Mouse (Mus musculus) olfactory bulb, adult 2 months (tissue): ENCODE measurements around the gene Dynlrb1. TPM values are rescaled to one million over a fixed set of nuclear protein-coding genes. Genes with fewer than 3 reads are reported as not detected.

Experiments used
- H3K27ac ChIP-seq: fragments of 200-500 bp; 2 replicates; pipeline ENCODE4 v1.5.1; 2012; ENCODE audit warnings: low read depth, low read length; ENCODE audit not compliant: insufficient read depth
- H3K4me1 ChIP-seq: fragments of 200-500 bp; 2 replicates; pipeline ENCODE4 v1.6.1; 2012; ENCODE audit warnings: low read length; ENCODE audit not compliant: control insufficient read depth, insufficient read depth
- H3K4me3 ChIP-seq: fragments of 200-500 bp; 2 replicates; pipeline ENCODE4 v1.5.1; 2012; ENCODE audit warnings: mild to moderate bottlenecking, low read depth, low read length, moderate library complexity; ENCODE audit not compliant: insufficient read depth
- CTCF ChIP-seq: fragments of 200-500 bp; IDR thresholded peaks from 2 replicates; pipeline ENCODE4 v1.5.1; 2012; ENCODE audit warnings: low read depth, mild to moderate bottlenecking, low read length, moderate library complexity; ENCODE audit not compliant: insufficient read depth
- POLR2A ChIP-seq: fragments of 200-500 bp; IDR thresholded peaks from 2 replicates; pipeline ENCODE4 v1.6.1; 2012; ENCODE audit warnings: mild to moderate bottlenecking, low read depth, low read length, moderate library complexity; ENCODE audit not compliant: insufficient read depth
- WGBS: fragments of 180-500 bp; shearing (Covaris S2); methylation state at CpG from one replicate; pipeline ENCODE4 v1.1.7; 2018; 5-methylcytosine and 5-hydroxymethylcytosine counted together
- polyA plus RNA-seq: library from polyadenylated mRNA; stranded (reverse); fragments of >200 nt; gene quantifications from 2 replicates; pipeline ENCODE4 v1.2.4, GENCODE M21; 2012; ENCODE audit warnings: low replicate concordance; ENCODE audit not compliant: missing spikeins, insufficient read depth, insufficient read length

The Dynlrb1 gene
- polyA plus RNA-seq, 1 experiment: not detected

GRCm38 (mm10) chr2:155248206-155248605, 11.9 kb downstream of the Dynlrb1 start:
- H3K4me3 ChIP-seq: no peak overlapping the region
- no peak overlapping the region for H3K27ac ChIP-seq
- TF ChIP-seq POLR2A (no peak), CTCF (no peak)
- WGBS: 81% methylated on average over 1 of the region's 1 CpGs
- H3K4me1 ChIP-seq: peaks cover 2% of the 10 kb centered on the region; the same call in 1 of the 2 replicates

GRCm38 (mm10) chr2:155248718-155249117, 12.4 kb downstream of the Dynlrb1 start:
- TF ChIP-seq CTCF (no peak), POLR2A (no peak)
- WGBS: 91% methylated on average over 2 of the region's 2 CpGs
- Histone ChIP-seq H3K27ac (no peak overlapping the region), H3K4me1 (no peaks in the 10 kb centered on the region), H3K4me3 (no peak overlapping the region)

- TF ChIP-seq CTCF: no peak
- no peak for TF ChIP-seq POLR2A
- H3K4me1 ChIP-seq: no peaks in the 10 kb centered on the region
- 93% methylated on average over 5 of the region's 5 CpGs for WGBS
- no peak overlapping the region for H3K4me3 ChIP-seq
- H3K27ac ChIP-seq: no peak overlapping the region
These were observed 13.3 kb downstream of the Dynlrb1 start for GRCm38 (mm10) chr2:155249588-155249987.

DNA sequence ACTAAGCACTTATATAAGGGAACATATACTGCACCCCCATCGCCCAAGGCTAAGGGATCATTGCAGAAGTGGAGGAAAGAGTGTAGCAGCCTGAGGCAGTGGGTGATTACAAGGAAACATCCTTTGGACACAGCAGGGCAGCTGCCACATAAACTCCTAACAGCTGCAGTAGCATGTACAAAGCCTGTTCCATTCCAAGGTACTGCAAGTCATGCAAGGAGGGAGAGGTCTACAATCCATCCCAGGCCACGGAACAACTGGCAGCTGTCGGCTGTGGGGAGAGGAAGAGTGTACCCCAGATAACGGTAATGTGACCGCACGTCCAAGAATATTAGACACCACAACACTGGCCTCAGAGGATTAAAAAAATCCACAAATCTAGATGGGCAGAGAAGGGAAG, 29.2 kb downstream of the Dynlrb1 start:
- no peak overlapping the region for H3K27ac ChIP-seq
- no peak overlapping the region for H3K4me3 ChIP-seq
- no peak for TF ChIP-seq POLR2A
- 93% methylated on average over 6 of the region's 6 CpGs for WGBS
- no peaks in the 10 kb centered on the region for H3K4me1 ChIP-seq

DNA sequence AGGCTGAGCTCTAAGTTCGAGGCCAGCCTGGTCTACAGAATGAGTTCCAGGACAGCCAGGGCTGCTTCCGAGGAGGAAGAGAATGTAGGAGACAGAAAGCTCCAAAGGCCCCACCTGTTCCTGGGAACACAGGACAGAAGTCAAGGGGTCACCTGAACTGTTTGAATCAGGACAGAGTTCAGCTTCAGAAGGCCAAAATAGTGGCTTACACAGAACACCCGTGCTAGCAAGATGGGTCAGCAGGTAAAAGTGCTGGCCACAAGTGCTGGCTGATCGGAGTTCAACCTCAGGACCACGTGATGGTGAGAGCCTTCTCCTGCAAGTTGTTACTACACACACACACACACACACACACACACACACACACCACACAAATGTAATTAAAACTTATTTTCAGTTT, 30.6 kb downstream of the Dynlrb1 start:
- Histone ChIP-seq H3K4me3 (no peak overlapping the region), H3K4me1 (no peaks in the 10 kb centered on the region), H3K27ac (no peak overlapping the region)
- no peak for TF ChIP-seq CTCF
- WGBS: 90% methylated on average over 5 of the region's 5 CpGs

GRCm38 (mm10) chr2:155271957-155272356, 35.6 kb downstream of the Dynlrb1 start:
- Histone ChIP-seq H3K27ac (no peak overlapping the region), H3K4me1 (peaks cover 1% of the 10 kb centered on the region; the same call in 1 of the 2 replicates), H3K4me3 (no peak overlapping the region)
- TF ChIP-seq CTCF (no peak), POLR2A (no peak)
- WGBS: 83% methylated on average over 6 of the region's 6 CpGs

- WGBS: 83% methylated on average over 10 of the region's 10 CpGs
- Histone ChIP-seq H3K4me1 (peaks cover 7% of the 10 kb centered on the region), H3K4me3 (no peak overlapping the region), H3K27ac (no peak overlapping the region)
- TF ChIP-seq POLR2A (no peak), CTCF (no peak)
These were observed 36.2 kb downstream of the Dynlrb1 start for GRCm38 (mm10) chr2:155272396-155273170.

GRCm38 (mm10) chr2:155273603-155274002, 37.3 kb downstream of the Dynlrb1 start:
- no peak for TF ChIP-seq POLR2A
- TF ChIP-seq CTCF: no peak
- peaks cover 15% of the 10 kb centered on the region for H3K4me1 ChIP-seq
- no peak overlapping the region for H3K27ac ChIP-seq
- H3K4me3 ChIP-seq: no peak overlapping the region
- WGBS: 93% methylated on average over 8 of the region's 8 CpGs

- peaks cover 15% of the 10 kb centered on the region for H3K4me1 ChIP-seq
These were observed 39.9 kb downstream of the Dynlrb1 start, which contains the start of gene Map1lc3a for GRCm38 (mm10) chr2:155276195-155276594. Gene Map1lc3a (plus strand): TSS chr2:155276297.

More at GRCm38 (mm10) chr2:155276195-155276594, 39.9 kb downstream of the Dynlrb1 start, which contains the start of gene Map1lc3a:
- Histone ChIP-seq H3K4me3 (peak within 1 kb of the TSS; percentile 82), H3K27ac (peak within 1 kb of the TSS; percentile 93)
- TF ChIP-seq CTCF: no peak
- peak; percentile 71 for TF ChIP-seq POLR2A
- WGBS: under 1% methylated on average over 47 of the region's 47 CpGs
